Mouse (Mus musculus) embryonic fibroblast, embryonic 13.5 days (primary cell): ENCODE data around the gene Lce3a.

Experiments
- CTCF ChIP-seq: IDR thresholded peaks from 2 replicates; pipeline ENCODE4 v1.5.1; 2011; ENCODE audit warnings: mild to moderate bottlenecking, control low read depth, low read length, moderate library complexity, borderline replicate concordance; ENCODE audit not compliant: insufficient read depth
- POLR2A ChIP-seq: IDR thresholded peaks from 2 replicates; pipeline ENCODE4 v1.6.1; 2011; ENCODE audit warnings: low read depth, mild to moderate bottlenecking, control low read depth, low read length, moderate library complexity

- no peak for TF ChIP-seq CTCF
- TF ChIP-seq POLR2A = no peak
Measured at GRCm38 (mm10) chr3:92905182-92905581, 20.8 kb downstream of the Lce3a start.
